Mouse (Mus musculus) MEL (cell line): ENCODE measurements around the gene Vps37b. TPM values are rescaled to one million over a fixed set of nuclear protein-coding genes. Genes with fewer than 3 reads are reported as not detected.

Source experiments
- DNase-seq: peaks from one replicate; pipeline ENCODE4 v3.0.0; 2011; ENCODE audit warnings: low read depth, low spot score
- H3K27ac ChIP-seq: 2 replicates; pipeline ENCODE4 v1.5.1; 2012; ENCODE audit warnings: low read depth, mild to moderate bottlenecking, control low read depth, low read length, moderate library complexity; ENCODE audit not compliant: control insufficient read depth
- H3K27me3 ChIP-seq, 2 experiments: fragments of 150-350 bp in 1 of 2; sonication (generic) in 1 of 2; 2 replicates each; pipeline ENCODE4 v1.6.1; 2012; ENCODE audit warnings: low read length in 2 of 2, mild to moderate bottlenecking in 2 of 2, improper control_type of control experiment in 1 of 2, moderate library complexity in 1 of 2; ENCODE audit not compliant: insufficient read depth in 2 of 2, control insufficient read depth in 1 of 2
- H3K36me3 ChIP-seq, 2 experiments: 2 replicates each; pipeline ENCODE4 v1.6.1; 2012 to 2014; ENCODE audit warnings: low read length in 2 of 2, improper control_type of control experiment in 1 of 2, inconsistent platforms in 1 of 2, mild to moderate bottlenecking in 1 of 2; ENCODE audit not compliant: insufficient read depth in 2 of 2, control insufficient read depth in 1 of 2
- H3K4me1 ChIP-seq, 2 experiments: fragments of 150-350 bp in 1 of 2; sonication (generic) in 1 of 2; 2 replicates each; pipeline ENCODE4 v1.6.1; 2012; ENCODE audit warnings: low read length in 2 of 2, improper control_type of control experiment in 1 of 2, mild to moderate bottlenecking in 1 of 2; ENCODE audit not compliant: insufficient read depth in 2 of 2, control insufficient read depth in 1 of 2
- H3K4me3 ChIP-seq, 2 experiments: fragments of 150-350 bp in 1 of 2; sonication (generic) in 1 of 2; 2 replicates each; pipeline ENCODE4 v1.5.1; 2012; ENCODE audit warnings: low read depth in 2 of 2, low read length in 2 of 2, mild to moderate bottlenecking in 2 of 2, moderate library complexity in 2 of 2, control low read depth in 1 of 2, improper control_type of control experiment in 1 of 2; ENCODE audit not compliant: control insufficient read depth in 1 of 2, insufficient read depth in 1 of 2
- H3K79me2 ChIP-seq: 2 replicates; pipeline ENCODE4 v1.6.1; 2012; ENCODE audit warnings: mild to moderate bottlenecking, low read length, moderate library complexity; ENCODE audit not compliant: control insufficient read depth, poor library complexity, insufficient read depth
- H3K9ac ChIP-seq: 2 replicates; pipeline ENCODE4 v1.6.1; 2012; ENCODE audit warnings: low read depth, mild to moderate bottlenecking, control low read depth, low read length, moderate library complexity; ENCODE audit not compliant: control insufficient read depth, poor library complexity, severe bottlenecking
- H3K9me3 ChIP-seq: fragments of 150-350 bp; sonication (generic); replicated peaks from 2 replicates; pipeline ENCODE4 v1.6.1; 2012; ENCODE audit warnings: mild to moderate bottlenecking, low read length, improper control_type of control experiment, moderate library complexity; ENCODE audit not compliant: insufficient read depth
- BHLHE40 ChIP-seq: IDR thresholded peaks from 2 replicates; pipeline ENCODE4 v1.6.1; 2012; ENCODE audit warnings: low read depth, mild to moderate bottlenecking, inconsistent platforms, low read length, improper control_type of control experiment, borderline replicate concordance
- CTCF ChIP-seq, 3 experiments: IDR thresholded peaks in 2 of 3; conservative IDR thresholded peaks in 1 of 3; 2 replicates each; pipeline ENCODE4 v1.5.1; 2011 to 2012; ENCODE audit warnings: low read length in 3 of 3, low read depth in 2 of 3, mild to moderate bottlenecking in 2 of 3, improper control_type of control experiment in 1 of 3, inconsistent platforms in 1 of 3, mixed read lengths in 1 of 3, moderate library complexity in 1 of 3; ENCODE audit not compliant: control insufficient read depth in 1 of 3, insufficient read depth in 1 of 3, poor library complexity in 1 of 3, severe bottlenecking in 1 of 3
- HCFC1 ChIP-seq: IDR thresholded peaks from 2 replicates; pipeline ENCODE4 v1.6.1; 2012; ENCODE audit warnings: low read depth, mild to moderate bottlenecking, inconsistent platforms, low read length, improper control_type of control experiment, moderate library complexity
- KAT2A ChIP-seq: conservative IDR thresholded peaks from 2 replicates; pipeline ENCODE4 v1.6.1; 2012; ENCODE audit warnings: low read depth, low read length, improper control_type of control experiment, inconsistent platforms
- MEF2A ChIP-seq: IDR thresholded peaks from 2 replicates; pipeline ENCODE4 v1.6.1; 2014; ENCODE audit warnings: low read depth, mild to moderate bottlenecking, inconsistent platforms, low read length, improper control_type of control experiment; ENCODE audit not compliant: poor library complexity, insufficient replicate concordance, severe bottlenecking; ENCODE audit errors: extremely low read depth
- MXI1 ChIP-seq: IDR thresholded peaks from 2 replicates; pipeline ENCODE4 v1.6.1; 2011; ENCODE audit warnings: mild to moderate bottlenecking, low read depth, low read length, improper control_type of control experiment
- NELFE ChIP-seq: IDR thresholded peaks from 2 replicates; pipeline ENCODE4 v1.6.1; 2011; ENCODE audit warnings: low read depth, low read length, improper control_type of control experiment
- POLR2A ChIP-seq, 2 experiments: IDR thresholded peaks; 2 replicates each; pipeline ENCODE4 v1.6.1; 2011 to 2012; ENCODE audit warnings: low read length in 2 of 2, mild to moderate bottlenecking in 2 of 2, control low read depth in 1 of 2, improper control_type of control experiment in 1 of 2, low read depth in 1 of 2, moderate library complexity in 1 of 2; ENCODE audit not compliant: control insufficient read depth in 1 of 2, insufficient read depth in 1 of 2, poor library complexity in 1 of 2
- POLR2AphosphoS2 ChIP-seq: IDR thresholded peaks from 2 replicates; pipeline ENCODE4 v1.6.1; 2011; ENCODE audit warnings: low read length, improper control_type of control experiment
- RCOR1 ChIP-seq: IDR thresholded peaks from 2 replicates; pipeline ENCODE4 v1.6.1; 2012; ENCODE audit warnings: low read depth, mild to moderate bottlenecking, inconsistent platforms, low read length, improper control_type of control experiment
- TAL1 ChIP-seq: IDR thresholded peaks from 2 replicates; pipeline ENCODE4 v1.6.1; 2012; ENCODE audit warnings: mild to moderate bottlenecking, inconsistent platforms, low read length, moderate library complexity, mixed read lengths
- TCF12 ChIP-seq: IDR thresholded peaks from 2 replicates; pipeline ENCODE4 v1.6.1; 2014; ENCODE audit warnings: low read depth, mild to moderate bottlenecking, inconsistent platforms, low read length, improper control_type of control experiment, moderate library complexity
- USF1 ChIP-seq: IDR thresholded peaks from 2 replicates; pipeline ENCODE4 v1.6.1; 2014; ENCODE audit warnings: low read depth, mild to moderate bottlenecking, inconsistent platforms, low read length, improper control_type of control experiment, moderate library complexity
- ZC3H11A ChIP-seq: IDR thresholded peaks from 2 replicates; pipeline ENCODE4 v1.6.1; 2012; ENCODE audit warnings: low read depth, mild to moderate bottlenecking, inconsistent platforms, low read length, improper control_type of control experiment
- polyA plus RNA-seq, 2 experiments: library from polyadenylated mRNA; stranded (reverse) in 1 of 2; unstranded in 1 of 2; fragments of >175 nt in 1 of 2; fragments of >200 nt in 1 of 2; gene quantifications; 2 replicates each; pipeline versions ENCODE4 v1.2.1 to v1.2.4; 2012; ENCODE audit warnings: low replicate concordance in 2 of 2, low read depth in 1 of 2; ENCODE audit not compliant: insufficient read length in 2 of 2, insufficient read depth in 1 of 2, missing spikeins in 1 of 2
- total RNA-seq: library from RNA; depleted of rRNA; stranded (reverse); fragments of 300-350 nt; gene quantifications from 2 replicates; pipeline ENCODE4 v1.2.3, GENCODE M21; 2012

Vps37b gene
- total and polyA plus RNA-seq, 3 experiments = 28.6 to 66.0 TPM; not detected in 1

GRCm38 (mm10) chr5:124006891-124007491, 25.1 kb downstream of the Vps37b start:
- Histone ChIP-seq H3K27ac (no peak overlapping the region), H3K36me3 (peaks cover 3 to 21% of the 10 kb centered on the region in 2 experiments), H3K4me1 (peaks cover 7 to 24% of the 10 kb centered on the region in 2 experiments), H3K4me3 (no peak overlapping the region), H3K27me3 (no peaks in the 10 kb centered on the region), H3K9me3 (no peaks in the 10 kb centered on the region), H3K9ac (no peak overlapping the region), H3K79me2 (peaks cover 10% of the 10 kb centered on the region; the same call in 1 of the 2 replicates)
- TF ChIP-seq KAT2A = no peak
- TF ChIP-seq MXI1 = no peak
- no peak for DNase-seq

GRCm38 (mm10) chr5:124006082-124006873, 25.8 kb downstream of the Vps37b start:
- peaks cover under 1 to 16% of the 10 kb centered on the region in 2 experiments for H3K4me1 ChIP-seq
- no peaks in the 10 kb centered on the region for H3K27me3 ChIP-seq
- no peaks in the 10 kb centered on the region for H3K9me3 ChIP-seq
- no peak overlapping the region for H3K9ac ChIP-seq
- peaks cover 3% of the 10 kb centered on the region; the same call in 1 of the 2 replicates for H3K79me2 ChIP-seq
- H3K4me3 ChIP-seq = no peak overlapping the region
- H3K36me3 ChIP-seq = peaks cover 3 to 15% of the 10 kb centered on the region in 2 experiments
- no peak for TF ChIP-seq USF1
- TF ChIP-seq, all 39 proteins: peak for 0
- H3K27ac ChIP-seq = no peak overlapping the region
- DNase-seq = no peak

- peaks cover 0 to 11% of the 10 kb centered on the region in 2 experiments; a peak in 3 of 4 replicates for H3K4me1 ChIP-seq
Measured at GRCm38 (mm10) chr5:124005591-124005990, 26.5 kb downstream of the Vps37b start.

More at GRCm38 (mm10) chr5:124005591-124005990, 26.5 kb downstream of the Vps37b start:
- DNase-seq = no peak
- Histone ChIP-seq H3K9me3 (no peaks in the 10 kb centered on the region), H3K27ac (no peak overlapping the region), H3K9ac (no peak overlapping the region), H3K27me3 (no peaks in the 10 kb centered on the region), H3K79me2 (peaks cover 3% of the 10 kb centered on the region; the same call in 1 of the 2 replicates), H3K36me3 (peaks cover 3 to 11% of the 10 kb centered on the region in 2 experiments), H3K4me3 (no peak overlapping the region)
- TF ChIP-seq POLR2A (IDR thresholded peaks at IDR 0.05; ENCODE audit: control insufficient read depth in 1 of 2, insufficient read depth in 1 of 2, low read depth in 1 of 2, low read length in 2 of 2, poor library complexity in 1 of 2) (no peak), ZC3H11A (no peak), CTCF (IDR thresholded peaks at IDR 0.05 in 2 of 3, conservative IDR thresholded peaks at IDR 0.05 in 1 of 3; ENCODE audit: control insufficient read depth in 1 of 3, insufficient read depth in 1 of 3, low read depth in 2 of 3, low read length in 3 of 3, poor library complexity in 1 of 3, severe bottlenecking in 1 of 3) (no peak), TAL1 (no peak), KAT2A (no peak), BHLHE40 (no peak), POLR2AphosphoS2 (no peak), RCOR1 (no peak), TCF12 (no peak), NELFE (no peak), HCFC1 (no peak), MEF2A (no peak), USF1 (no peak), MXI1 (no peak)
- TF ChIP-seq, all 39 proteins: peak for 0
